In genomic region chr14:28203874-28204273, GRCm38 (mm10) we compare ENCODE assay signal across 29 mouse cellular contexts.
DNase-seq lines count a peak whose midpoint lies in the region; ATAC-seq and TF ChIP-seq lines count a peak whose summit lies in the region.
"Had no signal": no experiment of that assay in that cellular context is flagged by ENCODE, and none has a peak within 500 bp of the region (broad histone marks: within the 10 kb centered on the region; RNA-seq: fewer than 3 reads in every experiment).

No protein-coding gene starts in this region.

- peak; percentile 2 for DNase-seq in hindbrain, postnatal 0 days (ENCODE audit: low spot score)
- peak; percentile 22 for DNase-seq in kidney, postnatal 0 days (ENCODE audit: low spot score)
- DNase-seq in kidney, postnatal 4 days = no peak
- no peak for DNase-seq in limb, embryonic 10.5 days (ENCODE audit: low spot score)
- DNase-seq in cerebellum, postnatal 25 days = no peak
- no peak for DNase-seq in midbrain, embryonic 10.5 days (ENCODE audit: low spot score)
- DNase-seq: adrenal gland, postnatal 25 days; cerebellum, adult 2 months; cerebellum, postnatal 14 days; gastrocnemius, postnatal 14 days; heart, postnatal 36 days; liver; lung, adult 2 months; lung, postnatal 10 days; right cerebral cortex, postnatal 4 days; thymus, adult 18-20 months; thymus, postnatal 36 days had no signal

- no peaks in the 10 kb centered on the region for H3K4me1 ChIP-seq in hindbrain, postnatal 0 days (ENCODE audit: insufficient read depth, low read length)
- H3K4me1 ChIP-seq in hindbrain, embryonic 12.5 days = no peaks in the 10 kb centered on the region
- no peaks in the 10 kb centered on the region for H3K4me1 ChIP-seq in kidney, postnatal 0 days (replicated peaks; ENCODE audit: insufficient read depth, low read length)
- H3K4me1 ChIP-seq in limb, embryonic 10.5 days = peaks cover 31% of the 10 kb centered on the region
- peaks cover 6% of the 10 kb centered on the region for H3K4me1 ChIP-seq in midbrain, embryonic 10.5 days
- H3K4me1 ChIP-seq: forebrain, embryonic 13.5 days; heart, embryonic 10.5 days; heart, embryonic 15.5 days; midbrain, embryonic 15.5 days had no signal

- H3K36me3 ChIP-seq in hindbrain, postnatal 0 days (ENCODE audit: insufficient read depth, low read length) = no peaks in the 10 kb centered on the region
- H3K36me3 ChIP-seq in hindbrain, embryonic 12.5 days = no peaks in the 10 kb centered on the region
- no peaks in the 10 kb centered on the region for H3K36me3 ChIP-seq in kidney, postnatal 0 days (ENCODE audit: insufficient read depth, low read length)
- H3K36me3 ChIP-seq in limb, embryonic 10.5 days = no peaks in the 10 kb centered on the region
- H3K36me3 ChIP-seq in midbrain, embryonic 10.5 days = no peaks in the 10 kb centered on the region
- H3K36me3 ChIP-seq: embryonic facial prominence, embryonic 10.5 days; embryonic facial prominence, embryonic 15.5 days; heart, embryonic 10.5 days; heart, embryonic 15.5 days; midbrain, embryonic 15.5 days had no signal

- no peak overlapping the region for H3K27ac ChIP-seq in hindbrain, postnatal 0 days
- no peak overlapping the region for H3K27ac ChIP-seq in hindbrain, embryonic 12.5 days
- no peak overlapping the region for H3K27ac ChIP-seq in kidney, postnatal 0 days
- peak overlapping the region; percentile 26; the same call in 1 of the 2 replicates for H3K27ac ChIP-seq in limb, embryonic 10.5 days
- no peak overlapping the region for H3K27ac ChIP-seq in midbrain, embryonic 10.5 days (replicated peaks)
- H3K27ac ChIP-seq: embryonic facial prominence, embryonic 10.5 days; embryonic facial prominence, embryonic 15.5 days; forebrain, embryonic 13.5 days; heart, embryonic 10.5 days; heart, embryonic 15.5 days; hindbrain, embryonic 14.5 days; liver, embryonic 14.5 days; macrophage; midbrain, embryonic 15.5 days; stomach, postnatal 0 days had no signal

- whole genome bisulfite sequencing in hindbrain, postnatal 0 days = 68% methylated on average over 4 of the region's 4 CpGs
- WGBS in hindbrain, embryonic 12.5 days = 79% methylated on average over 4 of the region's 4 CpGs
- WGBS in kidney, postnatal 0 days = 51% methylated on average over 4 of the region's 4 CpGs
- 46% methylated on average over 4 of the region's 4 CpGs for WGBS in limb, embryonic 10.5 days
- 90% methylated on average over 4 of the region's 4 CpGs for WGBS in midbrain, embryonic 10.5 days

- no peak overlapping the region for H3K9ac ChIP-seq in hindbrain, postnatal 0 days (replicated peaks; ENCODE audit: low read length)
- H3K9ac ChIP-seq in hindbrain, embryonic 12.5 days = no peak overlapping the region
- H3K9ac ChIP-seq in kidney, postnatal 0 days (ENCODE audit: low read depth, low read length) = no peak overlapping the region
- H3K9ac ChIP-seq: embryonic facial prominence, embryonic 15.5 days; forebrain, embryonic 13.5 days; heart, embryonic 15.5 days; hindbrain, embryonic 14.5 days; liver, embryonic 14.5 days; midbrain, embryonic 15.5 days had no signal

- ATAC-seq in hindbrain, postnatal 0 days = no peak
- ATAC-seq in hindbrain, embryonic 12.5 days (ENCODE audit: low FRiP score) = no peak
- ATAC-seq in kidney, postnatal 0 days (replicated peaks; ENCODE audit: low FRiP score, low read depth) = no peak
- ATAC-seq: forebrain, embryonic 13.5 days; midbrain, embryonic 15.5 days; Patski had no signal

- no peak for TF ChIP-seq CTCF in hindbrain, postnatal 0 days (IDR thresholded peaks at IDR 0.05; ENCODE audit: low read depth)
- no peak for TF ChIP-seq CTCF in kidney, postnatal 0 days (IDR thresholded peaks at IDR 0.05; ENCODE audit: low read depth)

- no peak overlapping the region for H3K4me2 ChIP-seq in hindbrain, postnatal 0 days (ENCODE audit: low read depth, low read length)
- no peak overlapping the region for H3K4me2 ChIP-seq in hindbrain, embryonic 12.5 days (replicated peaks)
- no peak overlapping the region for H3K4me2 ChIP-seq in kidney, postnatal 0 days (ENCODE audit: low read length)
- H3K4me2 ChIP-seq: embryonic facial prominence, embryonic 15.5 days; forebrain, embryonic 13.5 days; heart, embryonic 15.5 days; hindbrain, embryonic 14.5 days; midbrain, embryonic 15.5 days had no signal

- no peak overlapping the region for H3K4me3 ChIP-seq in hindbrain, postnatal 0 days (ENCODE audit: low read length)
- H3K4me3 ChIP-seq in hindbrain, embryonic 12.5 days = no peak overlapping the region
- no peak overlapping the region for H3K4me3 ChIP-seq in kidney, postnatal 0 days (replicated peaks; ENCODE audit: low read depth, low read length)
- H3K4me3 ChIP-seq in limb, embryonic 10.5 days = no peak overlapping the region
- H3K4me3 ChIP-seq in midbrain, embryonic 10.5 days = no peak overlapping the region
- H3K4me3 ChIP-seq: embryonic facial prominence, embryonic 10.5 days; embryonic facial prominence, embryonic 15.5 days; forebrain, embryonic 13.5 days; heart, embryonic 10.5 days; heart, embryonic 15.5 days; midbrain, embryonic 15.5 days had no signal

- H3K27me3 ChIP-seq in hindbrain, postnatal 0 days (ENCODE audit: insufficient read depth, low read length) = no peaks in the 10 kb centered on the region
- no peaks in the 10 kb centered on the region for H3K27me3 ChIP-seq in hindbrain, embryonic 12.5 days
- no peaks in the 10 kb centered on the region for H3K27me3 ChIP-seq in kidney, postnatal 0 days (ENCODE audit: insufficient read depth, low read length)
- H3K27me3 ChIP-seq in limb, embryonic 10.5 days (ENCODE audit: low read depth, poor library complexity, severe bottlenecking) = peaks cover 8% of the 10 kb centered on the region; the same call in 1 of the 2 replicates
- H3K27me3 ChIP-seq in midbrain, embryonic 10.5 days (ENCODE audit: low read depth, poor library complexity, severe bottlenecking) = no peaks in the 10 kb centered on the region
- H3K27me3 ChIP-seq: embryonic facial prominence, embryonic 15.5 days; forebrain, embryonic 13.5 days; heart, embryonic 15.5 days; midbrain, embryonic 15.5 days; Patski had no signal

- H3K9me3 ChIP-seq in hindbrain, postnatal 0 days (ENCODE audit: low read length) = no peaks in the 10 kb centered on the region
- H3K9me3 ChIP-seq in hindbrain, embryonic 12.5 days (replicated peaks) = no peaks in the 10 kb centered on the region
- H3K9me3 ChIP-seq in kidney, postnatal 0 days (replicated peaks; ENCODE audit: low read length) = no peaks in the 10 kb centered on the region
- no peaks in the 10 kb centered on the region for H3K9me3 ChIP-seq in limb, embryonic 10.5 days (replicated peaks)
- no peaks in the 10 kb centered on the region for H3K9me3 ChIP-seq in midbrain, embryonic 10.5 days (replicated peaks)
- H3K9me3 ChIP-seq: embryonic facial prominence, embryonic 10.5 days; embryonic facial prominence, embryonic 15.5 days; forebrain, embryonic 13.5 days; heart, embryonic 10.5 days; heart, embryonic 15.5 days; midbrain, embryonic 15.5 days had no signal

Comparison
In these comparisons a context has a peak if more than half of its experiments do, and no peak if none do; other contexts are left out.
1. DNase-seq: peak in hindbrain, postnatal 0 days (single experiment) and kidney, postnatal 0 days (single experiment); none in kidney, postnatal 4 days (0 of 2), limb, embryonic 10.5 days (single experiment), cerebellum, postnatal 25 days (0 of 2) and midbrain, embryonic 10.5 days (single experiment).